Mouse (Mus musculus) heart, postnatal 0 days (tissue): Measurements from ENCODE around the gene Lamc3.
A peak's percentile ranks its signal among the peaks of the same experiment; 100 is the strongest.

Experiments used
- CTCF ChIP-seq: IDR thresholded peaks from 2 replicates; pipeline ENCODE4 v1.5.1; 2016; ENCODE audit warnings: antibody characterized with exemption, control low read depth, low read depth
- EP300 ChIP-seq: IDR thresholded peaks from 2 replicates; pipeline ENCODE4 v1.6.1; 2016; ENCODE audit warnings: antibody characterized with exemption, low read depth

DNA sequence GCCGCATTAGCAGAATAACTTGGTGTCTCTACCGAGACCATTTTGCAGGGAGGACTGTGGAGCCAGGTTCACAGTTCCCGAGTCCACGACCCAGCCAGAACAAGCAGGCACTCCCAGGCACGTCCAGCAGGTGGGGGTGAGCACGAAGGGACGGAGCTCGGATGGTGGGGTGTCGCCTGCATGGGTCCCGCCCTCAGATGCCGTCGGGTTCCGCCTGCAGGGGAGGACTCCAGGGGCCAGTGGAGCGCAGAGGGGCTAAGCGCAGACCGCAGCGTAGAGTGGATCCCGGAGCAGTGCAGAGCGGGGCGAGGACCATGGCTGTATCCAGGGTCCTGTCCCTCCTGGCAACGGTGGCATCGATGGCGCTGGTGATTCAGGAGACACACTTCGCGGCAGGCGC, at the start of gene Lamc3:
- peak; percentile 61 for TF ChIP-seq CTCF
- TF ChIP-seq EP300 = no peak
